Mouse (Mus musculus): ENCODE measurements around the gene Usp2. TPM values are rescaled to one million over a fixed set of nuclear protein-coding genes. Genes with fewer than 3 reads are reported as not detected.

The Usp2 gene
- polyA plus RNA-seq, 1 experiment from 2014 or later: 29.4 TPM

GRCm38 (mm10) chr9:44134851-44135730 lies 68.3 kb downstream of the Usp2 start:
- 1% methylated on average over 48 of the region's 49 CpGs for WGBS
- H3K4me2 ChIP-seq (replicated peaks; ENCODE audit: low read depth, low read length): peak overlapping the region; percentile 80
- peak overlapping the region; percentile 62 for H3K9ac ChIP-seq (ENCODE audit: low read depth, low read length)
- peak overlapping the region; percentile 61 for H3K4me3 ChIP-seq (ENCODE audit: low read length)
- ATAC-seq (ENCODE audit: low FRiP score, low TSS enrichment): no peak
- H3K36me3 ChIP-seq (ENCODE audit: control insufficient read depth, insufficient read depth, low read length): peaks cover 10% of the 10 kb centered on the region
- H3K9me3 ChIP-seq (ENCODE audit: control insufficient read depth, low read length): no peaks in the 10 kb centered on the region
- H3K27me3 ChIP-seq (ENCODE audit: control insufficient read depth, insufficient read depth, low read length): no peaks in the 10 kb centered on the region
- H3K4me1 ChIP-seq (ENCODE audit: control insufficient read depth, insufficient read depth, low read length): peaks cover 33% of the 10 kb centered on the region
- no peak overlapping the region; the same call in 1 of the 2 replicates for H3K27ac ChIP-seq (ENCODE audit: low read depth, low read length)

DNA sequence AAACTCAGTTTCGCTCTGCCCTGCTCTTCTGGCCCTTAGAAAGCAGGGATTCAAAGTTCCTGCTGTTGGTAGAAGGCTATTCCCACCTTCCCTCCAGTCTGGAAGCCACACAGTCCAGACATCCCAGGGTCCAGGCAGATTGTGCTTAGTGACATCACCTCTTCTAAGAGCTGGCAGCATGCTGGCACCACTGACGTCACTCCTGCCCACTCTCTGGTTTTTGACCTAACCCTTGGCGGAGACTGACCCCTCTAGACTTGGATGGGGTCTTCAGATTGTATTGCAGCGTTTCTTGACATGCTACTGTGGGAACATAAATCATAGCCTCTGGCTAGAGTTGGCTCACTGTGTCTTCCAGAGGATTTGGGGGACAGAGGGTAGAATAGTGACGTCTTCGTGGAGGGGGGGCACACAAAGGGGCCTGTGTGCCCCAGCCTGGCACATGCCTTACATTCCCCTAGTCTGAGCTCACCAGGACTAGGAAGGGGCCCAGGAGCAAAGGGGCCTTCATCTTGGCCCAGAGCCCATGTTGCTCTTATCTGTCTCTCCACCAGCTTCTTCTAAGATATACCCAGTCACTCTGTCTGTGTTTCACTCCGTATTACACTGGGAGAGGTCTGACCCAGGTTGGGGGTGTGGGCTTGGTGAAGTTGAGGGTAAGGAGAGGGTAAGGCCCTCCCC lies 69.0 kb downstream of the Usp2 start:
- ATAC-seq (ENCODE audit: low FRiP score, low TSS enrichment): no peak
- Histone ChIP-seq H3K4me1 (ENCODE audit: control insufficient read depth, insufficient read depth, low read length) (peaks cover 25% of the 10 kb centered on the region), H3K9ac (ENCODE audit: low read depth, low read length) (peak overlapping the region; percentile 62)

DNA sequence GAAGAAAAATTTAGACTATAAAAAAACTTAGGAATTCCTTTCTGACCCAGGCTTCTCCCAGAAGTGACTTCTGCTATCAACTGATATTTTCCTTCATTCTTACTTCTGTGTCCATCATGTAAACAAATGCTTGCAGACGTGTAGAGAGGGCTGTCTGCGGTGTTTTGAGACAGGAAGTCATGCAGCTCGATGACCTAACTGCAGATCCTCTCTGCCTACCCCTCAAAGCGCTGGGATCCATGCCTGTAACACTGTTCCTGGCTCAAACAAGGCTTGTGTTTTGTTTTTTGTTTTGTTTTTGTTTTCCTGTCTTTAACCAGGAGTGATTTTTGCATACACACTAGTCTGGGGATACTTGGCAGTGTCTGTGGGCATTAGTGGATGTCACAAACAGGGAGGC lies 71.0 kb downstream of the Usp2 start:
- Histone ChIP-seq H3K27me3 (ENCODE audit: control insufficient read depth, insufficient read depth, low read length) (no peaks in the 10 kb centered on the region), H3K4me3 (ENCODE audit: low read length) (no peak overlapping the region), H3K4me2 (replicated peaks; ENCODE audit: low read depth, low read length) (no peak overlapping the region), H3K36me3 (ENCODE audit: control insufficient read depth, insufficient read depth, low read length) (peaks cover 32% of the 10 kb centered on the region), H3K4me1 (ENCODE audit: control insufficient read depth, insufficient read depth, low read length) (peaks cover 18% of the 10 kb centered on the region; the same call in 1 of the 2 replicates), H3K9ac (ENCODE audit: low read depth, low read length) (no peak overlapping the region), H3K9me3 (ENCODE audit: control insufficient read depth, low read length) (no peaks in the 10 kb centered on the region), H3K27ac (ENCODE audit: low read depth, low read length) (no peak overlapping the region)
- WGBS: 59% methylated on average over 4 of the region's 4 CpGs
- ATAC-seq (ENCODE audit: low FRiP score, low TSS enrichment): no peak

More for the DNA sequence above, 69.0 kb downstream of the Usp2 start:
- Histone ChIP-seq H3K4me3 (ENCODE audit: low read length) (peak overlapping the region; percentile 61), H3K27ac (ENCODE audit: low read depth, low read length) (no peak overlapping the region), H3K27me3 (ENCODE audit: control insufficient read depth, insufficient read depth, low read length) (no peaks in the 10 kb centered on the region), H3K4me2 (replicated peaks; ENCODE audit: low read depth, low read length) (peak overlapping the region; percentile 80), H3K36me3 (ENCODE audit: control insufficient read depth, insufficient read depth, low read length) (peaks cover 18% of the 10 kb centered on the region), H3K9me3 (ENCODE audit: control insufficient read depth, low read length) (no peaks in the 10 kb centered on the region)
- WGBS: 39% methylated on average over 7 of the region's 7 CpGs

DNA sequence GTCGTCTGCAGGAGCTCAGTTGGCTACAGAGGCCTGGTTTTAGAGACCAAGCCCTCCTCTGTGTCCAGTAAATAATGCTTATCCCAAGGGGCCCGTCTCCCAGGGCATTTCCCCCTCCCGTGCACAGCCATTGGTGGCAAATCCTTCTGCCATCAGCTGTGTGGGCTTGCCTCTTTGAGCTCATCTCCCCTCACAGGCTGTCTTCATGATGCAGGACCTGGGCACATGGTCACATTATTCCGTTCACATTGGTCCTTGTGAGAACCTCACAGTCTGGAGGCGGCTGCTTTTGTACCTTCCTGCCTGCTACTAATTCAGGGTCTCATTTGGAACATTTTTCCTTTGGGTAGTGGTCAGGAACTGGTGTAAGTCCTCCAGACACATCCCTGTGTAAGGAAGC lies 75.1 kb downstream of the Usp2 start:
- no peak overlapping the region for H3K27ac ChIP-seq (ENCODE audit: low read depth, low read length)
- no peak overlapping the region for H3K9ac ChIP-seq (ENCODE audit: low read depth, low read length)
- H3K9me3 ChIP-seq (ENCODE audit: control insufficient read depth, low read length): no peaks in the 10 kb centered on the region
- ATAC-seq (ENCODE audit: low FRiP score, low TSS enrichment): no peak
- H3K4me1 ChIP-seq (ENCODE audit: control insufficient read depth, insufficient read depth, low read length): 0 out of 2 replicates have a peak, but pooled peaks cover 2% of the 10 kb centered on the region
- peaks cover 46% of the 10 kb centered on the region for H3K36me3 ChIP-seq (ENCODE audit: control insufficient read depth, insufficient read depth, low read length)
- no peak overlapping the region for H3K4me2 ChIP-seq (replicated peaks; ENCODE audit: low read depth, low read length)
- H3K4me3 ChIP-seq (ENCODE audit: low read length): no peak overlapping the region
- 67% methylated on average over 5 of the region's 5 CpGs for WGBS
- no peaks in the 10 kb centered on the region for H3K27me3 ChIP-seq (ENCODE audit: control insufficient read depth, insufficient read depth, low read length)

DNA sequence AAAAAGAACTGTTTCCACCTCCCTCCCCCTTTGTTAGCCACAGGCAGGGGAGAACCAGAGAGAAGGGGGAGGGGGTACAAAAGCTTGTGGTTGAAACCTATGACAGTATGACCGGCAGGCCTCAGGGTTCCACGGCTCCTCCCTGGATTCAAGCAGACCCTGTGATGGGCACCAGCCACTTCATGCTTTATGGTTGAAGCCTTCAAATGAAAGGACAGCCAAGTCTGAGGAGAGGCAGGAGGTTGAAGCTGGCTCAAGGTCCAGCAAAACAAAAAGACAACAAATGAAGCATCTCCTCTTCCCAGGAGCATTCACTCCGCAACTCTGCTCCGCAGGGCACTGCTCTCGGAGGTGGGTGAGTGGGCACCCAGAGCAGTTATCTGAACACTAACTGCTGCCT lies 76.6 kb downstream of the Usp2 start:
- H3K4me2 ChIP-seq (replicated peaks; ENCODE audit: low read depth, low read length): no peak overlapping the region
- no peak for ATAC-seq (ENCODE audit: low FRiP score, low TSS enrichment)
- 0 out of 2 replicates have a peak, but pooled peaks cover 2% of the 10 kb centered on the region for H3K4me1 ChIP-seq (ENCODE audit: control insufficient read depth, insufficient read depth, low read length)
- H3K9me3 ChIP-seq (ENCODE audit: control insufficient read depth, low read length): no peaks in the 10 kb centered on the region
- H3K9ac ChIP-seq (ENCODE audit: low read depth, low read length): no peak overlapping the region
- 77% methylated on average over 5 of the region's 5 CpGs for WGBS
- H3K4me3 ChIP-seq (ENCODE audit: low read length): no peak overlapping the region
- H3K27ac ChIP-seq (ENCODE audit: low read depth, low read length): no peak overlapping the region
- no peaks in the 10 kb centered on the region for H3K27me3 ChIP-seq (ENCODE audit: control insufficient read depth, insufficient read depth, low read length)
- H3K36me3 ChIP-seq (ENCODE audit: control insufficient read depth, insufficient read depth, low read length): peaks cover 53% of the 10 kb centered on the region

GRCm38 (mm10) chr9:44144023-44144717 lies 77.3 kb downstream of the Usp2 start:
- Histone ChIP-seq H3K4me3 (ENCODE audit: low read length) (no peak overlapping the region), H3K4me1 (ENCODE audit: control insufficient read depth, insufficient read depth, low read length) (0 out of 2 replicates have a peak, but pooled peaks cover 2% of the 10 kb centered on the region), H3K27ac (ENCODE audit: low read depth, low read length) (no peak overlapping the region), H3K9ac (ENCODE audit: low read depth, low read length) (no peak overlapping the region), H3K9me3 (ENCODE audit: control insufficient read depth, low read length) (no peaks in the 10 kb centered on the region), H3K27me3 (ENCODE audit: control insufficient read depth, insufficient read depth, low read length) (no peaks in the 10 kb centered on the region), H3K36me3 (ENCODE audit: control insufficient read depth, insufficient read depth, low read length) (peaks cover 57% of the 10 kb centered on the region), H3K4me2 (replicated peaks; ENCODE audit: low read depth, low read length) (no peak overlapping the region)
- ATAC-seq (ENCODE audit: low FRiP score, low TSS enrichment): peak; percentile 71
- 31% methylated on average over 7 of the region's 8 CpGs for WGBS

GRCm38 (mm10) chr9:44144718-44145060 lies 77.9 kb downstream of the Usp2 start:
- Histone ChIP-seq H3K9me3 (ENCODE audit: control insufficient read depth, low read length) (no peaks in the 10 kb centered on the region), H3K27ac (ENCODE audit: low read depth, low read length) (no peak overlapping the region), H3K9ac (ENCODE audit: low read depth, low read length) (no peak overlapping the region), H3K36me3 (ENCODE audit: control insufficient read depth, insufficient read depth, low read length) (peaks cover 54% of the 10 kb centered on the region), H3K4me1 (ENCODE audit: control insufficient read depth, insufficient read depth, low read length) (0 out of 2 replicates have a peak, but pooled peaks cover 2% of the 10 kb centered on the region), H3K4me3 (ENCODE audit: low read length) (no peak overlapping the region), H3K4me2 (replicated peaks; ENCODE audit: low read depth, low read length) (no peak overlapping the region), H3K27me3 (ENCODE audit: control insufficient read depth, insufficient read depth, low read length) (no peaks in the 10 kb centered on the region)
- no peak for ATAC-seq (ENCODE audit: low FRiP score, low TSS enrichment)

Data from kidney, embryonic 14.5 days (tissue).